Mouse (Mus musculus) megakaryocyte progenitor cell, adult 5-6 weeks (primary cell): ENCODE measurements around the gene 2310061N02Rik. TPM values are rescaled to one million over a fixed set of nuclear protein-coding genes. Genes with fewer than 3 reads are reported as not detected.
"Not testable (repeated sequence)": the region's sequence is repeated elsewhere in the genome, so short reads cannot be mapped to it uniquely, and the experiment has no call there.

Experiments
- ATAC-seq: replicated peaks from 2 replicates; pipeline ENCODE4 v1.8.0; 2016; ENCODE audit warnings: mild to moderate bottlenecking, moderate TSS enrichment, inconsistent platforms; ENCODE audit not compliant: poor library complexity
- total RNA-seq, 2 experiments: library from RNA; stranded (forward) in 1 of 2; stranded (reverse) in 1 of 2; fragments of 157-497, 149-512 nt in 1 of 2; fragments of 200-1000 nt in 1 of 2; gene quantifications; 2 replicates each; pipeline versions ENCODE4 v1.2.3 to v1.2.4; 2015 to 2017

2310061N02Rik gene
- total RNA-seq (2015) (not detected in 2 replicates), total RNA-seq (2017) (not detected in 2 replicates)

DNA sequence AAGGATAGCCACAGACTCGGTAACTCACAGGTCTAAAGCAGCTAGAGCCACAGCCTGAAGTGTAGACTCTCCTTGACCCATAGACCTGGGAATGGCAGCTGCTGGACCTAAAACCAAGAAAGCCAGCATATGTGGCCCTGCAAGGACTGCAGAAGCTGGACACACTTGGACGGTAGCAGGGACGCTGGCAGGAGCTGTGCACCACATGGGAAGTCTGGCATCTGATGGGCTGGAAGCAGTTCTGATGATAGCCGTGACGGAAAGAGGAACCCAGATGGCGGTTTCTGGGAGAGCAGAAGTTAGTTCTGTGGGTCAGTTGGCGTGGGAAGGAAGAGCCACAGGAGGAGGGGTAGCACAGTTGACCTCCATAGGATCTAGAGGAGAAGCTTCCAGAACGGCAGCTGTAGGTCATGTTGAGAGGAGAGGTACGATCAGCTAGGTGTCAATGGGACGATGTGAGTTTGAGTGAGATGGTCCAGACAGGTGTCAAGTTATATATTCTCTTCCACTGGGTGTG is at the start of gene 2310061N02Rik:
Gene 2310061N02Rik, minus strand, starts transcription at position 467 of the 517 bp plus-strand sequence.
- peak; percentile 31; the same call in 1 of the 2 replicates for ATAC-seq

- not testable (repeated sequence) for ATAC-seq
These were observed 43.8 kb upstream of the 2310061N02Rik start, which contains the start of gene Krtap13 for GRCm38 (mm10) chr16:88751535-88751934. Krtap13 (minus strand) TSS chr16:88751635.

DNA sequence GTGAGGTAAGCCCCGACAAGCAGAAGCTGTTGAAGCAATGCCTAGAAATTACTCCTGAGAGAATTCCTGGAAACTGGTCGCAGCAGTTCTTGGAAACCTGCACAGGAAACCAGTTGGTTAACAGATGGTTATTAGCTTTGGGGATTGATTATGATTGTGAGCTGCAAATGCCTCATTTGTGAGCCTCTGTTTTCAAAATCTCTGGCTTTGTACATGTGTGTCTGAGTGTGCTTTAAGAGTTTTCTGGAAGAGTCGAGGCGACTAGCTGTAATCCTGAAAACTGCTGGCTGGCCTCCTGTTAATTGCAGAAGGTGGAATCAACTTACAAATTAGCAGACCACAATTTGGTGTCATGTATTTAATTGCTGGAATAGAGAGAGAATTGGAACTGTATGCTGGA is 40.2 kb upstream of the 2310061N02Rik start:
- no peak for ATAC-seq

- no peak for ATAC-seq
These were observed 37.1 kb upstream of the 2310061N02Rik start for GRCm38 (mm10) chr16:88744750-88745340.

DNA sequence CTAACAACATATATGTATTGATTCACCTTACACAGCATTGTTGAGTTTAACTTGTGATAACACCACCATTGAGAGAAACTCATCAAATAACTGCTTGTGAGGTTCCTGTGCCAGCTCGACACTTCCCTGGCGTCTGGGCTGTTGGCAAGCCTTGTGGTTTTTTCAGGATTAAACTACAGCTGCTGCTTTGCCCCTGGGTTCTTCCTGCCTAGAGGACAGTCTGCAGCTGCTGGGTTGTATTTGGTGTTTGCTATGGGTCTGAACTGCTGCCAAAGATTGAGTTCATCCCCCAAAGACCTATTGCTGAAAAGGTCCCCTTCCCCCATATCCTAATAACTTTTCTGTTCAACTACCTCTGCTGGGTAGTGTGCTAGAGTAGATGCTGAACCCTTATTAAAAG is 27.6 kb upstream of the 2310061N02Rik start:
- ATAC-seq = no peak

DNA sequence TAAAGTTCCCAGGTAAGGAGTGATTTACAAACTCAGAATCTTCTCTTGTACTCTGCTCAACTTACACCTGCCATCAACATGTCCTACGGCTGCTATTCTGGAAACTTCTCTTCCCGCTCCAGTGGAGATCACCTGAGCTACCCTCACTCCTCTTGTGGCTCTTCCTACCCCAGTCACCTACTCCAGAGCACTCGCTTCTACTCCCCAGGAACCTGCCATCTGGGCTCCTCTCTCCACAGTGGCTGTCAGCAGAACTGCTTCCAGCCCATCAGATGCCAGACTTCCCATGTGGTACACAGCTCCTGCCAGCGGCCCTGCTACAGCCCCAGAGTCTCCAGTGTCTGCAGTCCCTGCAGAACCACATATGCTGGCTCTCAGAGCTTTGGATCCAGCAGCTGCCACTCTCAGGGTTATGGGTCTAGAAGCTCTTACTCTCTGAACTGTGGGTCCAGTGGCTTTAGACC is 21.1 kb upstream of the 2310061N02Rik start, which contains the start of gene Krtap13-1:
Gene Krtap13-1, plus strand, starts transcription at position 51 of the 464 bp plus-strand sequence.
- no peak for ATAC-seq

- ATAC-seq = no peak
These were observed 12.3 kb upstream of the 2310061N02Rik start for GRCm38 (mm10) chr16:88720031-88720430.

DNA sequence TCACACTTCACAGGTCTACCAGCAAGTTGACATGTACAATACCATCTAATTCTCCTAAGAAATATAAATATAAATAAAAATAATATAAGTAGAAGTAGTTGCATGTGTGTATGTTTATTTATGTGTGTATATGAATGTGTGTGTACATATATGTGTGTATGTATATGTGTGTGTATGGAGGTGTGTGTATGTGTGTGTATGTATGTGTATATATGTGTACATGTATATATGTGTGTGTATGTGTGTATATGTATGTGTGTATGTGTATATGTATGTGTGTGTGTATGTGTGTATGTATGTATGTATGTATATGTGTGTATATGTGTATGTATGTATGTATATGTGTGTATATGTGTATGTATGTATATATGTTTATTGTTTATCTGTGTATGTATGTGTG is 8.8 kb upstream of the 2310061N02Rik start:
- no peak for ATAC-seq

GRCm38 (mm10) chr16:88711245-88711644 is 3.5 kb upstream of the 2310061N02Rik start:
- no peak for ATAC-seq

GRCm38 (mm10) chr16:88710757-88711156 is 3.0 kb upstream of the 2310061N02Rik start:
- 0 out of 2 replicates have a peak, but pooled peaks have one; percentile 20 for ATAC-seq

- peak; percentile 68 for ATAC-seq
These were observed 6.5 kb downstream of the 2310061N02Rik start for GRCm38 (mm10) chr16:88701072-88701864.

GRCm38 (mm10) chr16:88696256-88696655 is 11.5 kb downstream of the 2310061N02Rik start:
- no peak for ATAC-seq

- ATAC-seq = no peak
These were observed 26.5 kb downstream of the 2310061N02Rik start for GRCm38 (mm10) chr16:88681282-88681681.

- no peak for ATAC-seq
These were observed 28.7 kb downstream of the 2310061N02Rik start for GRCm38 (mm10) chr16:88679099-88679498.

- ATAC-seq = no peak
These were observed 36.2 kb downstream of the 2310061N02Rik start, which contains the start of gene Krtap27-1 for GRCm38 (mm10) chr16:88671571-88671970. Krtap27-1 (minus strand) TSS chr16:88671671.

GRCm38 (mm10) chr16:88657426-88657825 is 50.3 kb downstream of the 2310061N02Rik start:
- ATAC-seq = no peak

Other genes starting within 250 kb of the 2310061N02Rik start
- gene Cldn17, start 201.0 kb downstream of the 2310061N02Rik start, total RNA-seq (2015) = not detected in 2 replicates
- not detected in 2 replicates for gene Cldn17, start 201.0 kb downstream of the 2310061N02Rik start, total RNA-seq (2017)
- gene Cldn8, start 144.8 kb downstream of the 2310061N02Rik start, total RNA-seq (2015) = not detected in 2 replicates
- not detected in 2 replicates for gene Cldn8, start 144.8 kb downstream of the 2310061N02Rik start, total RNA-seq (2017)
- not detected in 2 replicates for gene Krtap24-1, start 95.7 kb downstream of the 2310061N02Rik start, total RNA-seq (2015)
- not detected in 2 replicates for gene Krtap24-1, start 95.7 kb downstream of the 2310061N02Rik start, total RNA-seq (2017)
- not detected in 2 replicates for gene 2310079G19Rik, start 80.3 kb downstream of the 2310061N02Rik start, total RNA-seq (2015)
- not detected in 2 replicates for gene 2310079G19Rik, start 80.3 kb downstream of the 2310061N02Rik start, total RNA-seq (2017)
- not detected in 2 replicates for gene Krtap26-1, start 60.2 kb downstream of the 2310061N02Rik start, total RNA-seq (2015)
- not detected in 2 replicates for gene Krtap26-1, start 60.2 kb downstream of the 2310061N02Rik start, total RNA-seq (2017)
- gene Krtap27-1, start 36.3 kb downstream of the 2310061N02Rik start, total RNA-seq (2015) = not detected in 2 replicates
- not detected in 2 replicates for gene Krtap27-1, start 36.3 kb downstream of the 2310061N02Rik start, total RNA-seq (2017)
- not detected in 2 replicates for gene Krtap13-1, start 20.9 kb upstream of the 2310061N02Rik start, total RNA-seq (2015)
- gene Krtap13-1, start 20.9 kb upstream of the 2310061N02Rik start, total RNA-seq (2017) = not detected in 2 replicates
- not detected in 2 replicates for gene Krtap13, start 43.7 kb upstream of the 2310061N02Rik start, total RNA-seq (2015)
- gene Krtap13, start 43.7 kb upstream of the 2310061N02Rik start, total RNA-seq (2017) = not detected in 2 replicates
- not detected in 2 replicates for gene 2310034C09Rik, start 50.9 kb upstream of the 2310061N02Rik start, total RNA-seq (2015)
- gene 2310034C09Rik, start 50.9 kb upstream of the 2310061N02Rik start, total RNA-seq (2017) = not detected in 2 replicates
- gene 2310057N15Rik, start 66.2 kb upstream of the 2310061N02Rik start, total RNA-seq (2015) = not detected in 2 replicates
- not detected in 2 replicates for gene 2310057N15Rik, start 66.2 kb upstream of the 2310061N02Rik start, total RNA-seq (2017)
- gene Gm5965, start 69.9 kb upstream of the 2310061N02Rik start, total RNA-seq (2015) = not detected in 2 replicates
- gene Gm5965, start 69.9 kb upstream of the 2310061N02Rik start, total RNA-seq (2017) = not detected in 2 replicates
- not detected in 2 replicates for gene Gm20741, start 104.3 kb upstream of the 2310061N02Rik start, total RNA-seq (2015)
- not detected in 2 replicates for gene Gm20741, start 104.3 kb upstream of the 2310061N02Rik start, total RNA-seq (2017)
- gene Krtap15, start 112.3 kb upstream of the 2310061N02Rik start, total RNA-seq (2015) = not detected in 2 replicates
- not detected in 2 replicates for gene Krtap15, start 112.3 kb upstream of the 2310061N02Rik start, total RNA-seq (2017)
- gene Krtap14, start 118.2 kb upstream of the 2310061N02Rik start, total RNA-seq (2015) = not detected in 2 replicates
- gene Krtap14, start 118.2 kb upstream of the 2310061N02Rik start, total RNA-seq (2017) = not detected in 2 replicates
- gene Krtap19-1, start 161.4 kb upstream of the 2310061N02Rik start, total RNA-seq (2015) = not detected in 2 replicates
- gene Krtap19-1, start 161.4 kb upstream of the 2310061N02Rik start, total RNA-seq (2017) = not detected in 2 replicates
- not detected in 2 replicates for gene Krtap19-2, start 166.3 kb upstream of the 2310061N02Rik start, total RNA-seq (2015)
- gene Krtap19-2, start 166.3 kb upstream of the 2310061N02Rik start, total RNA-seq (2017) = not detected in 2 replicates
- not detected in 2 replicates for gene Krtap19-3, start 170.1 kb upstream of the 2310061N02Rik start, total RNA-seq (2015)
- gene Krtap19-3, start 170.1 kb upstream of the 2310061N02Rik start, total RNA-seq (2017) = not detected in 2 replicates
- not detected in 2 replicates for gene Krtap19-4, start 177.1 kb upstream of the 2310061N02Rik start, total RNA-seq (2015)
- gene Krtap19-4, start 177.1 kb upstream of the 2310061N02Rik start, total RNA-seq (2017) = not detected in 2 replicates
- not detected in 2 replicates for gene Krtap19-5, start 188.5 kb upstream of the 2310061N02Rik start, total RNA-seq (2015)
- gene Krtap19-5, start 188.5 kb upstream of the 2310061N02Rik start, total RNA-seq (2017) = not detected in 2 replicates
- gene Krtap19-9b, start 224.3 kb upstream of the 2310061N02Rik start, total RNA-seq (2015) = not detected in 2 replicates
- not detected in 2 replicates for gene Krtap19-9b, start 224.3 kb upstream of the 2310061N02Rik start, total RNA-seq (2017)